Mouse (Mus musculus) heart, adult 8-10 months (tissue): ENCODE data around the gene Magi1. TPM values are rescaled to one million over a fixed set of nuclear protein-coding genes. Genes with fewer than 3 reads are reported as not detected.

Source experiments
- DNase-seq: peaks from one replicate; pipeline ENCODE4 v3.0.0; 2022; ENCODE audit warnings: low spot score
- total RNA-seq, 4 experiments: library from RNA; stranded (reverse); gene quantifications; 2 replicates each; pipeline ENCODE4 v1.2.4; 2022

The Magi1 gene
- 10 to 100 TPM; 11.3 to 16.5 (median 15.2) TPM for total RNA-seq

- peak; percentile 92 for DNase-seq
These were observed at the start of gene Magi1 for GRCm38 (mm10) chr6:94283318-94284061. Gene Magi1 (minus strand): TSS chr6:94283917.

- DNase-seq = no peak
These were observed 43.4 kb upstream of the Magi1 start for GRCm38 (mm10) chr6:94327143-94327542.

- no peak for DNase-seq
These were observed 33.2 kb upstream of the Magi1 start for GRCm38 (mm10) chr6:94316886-94317285.

- DNase-seq = no peak
These were observed 28.6 kb upstream of the Magi1 start for GRCm38 (mm10) chr6:94312285-94312684.

- DNase-seq = no peak
These were observed 24.8 kb upstream of the Magi1 start for GRCm38 (mm10) chr6:94308498-94308897.

GRCm38 (mm10) chr6:94303512-94303911 lies 19.8 kb upstream of the Magi1 start:
- no peak for DNase-seq

- no peak for DNase-seq
These were observed 18.1 kb upstream of the Magi1 start for GRCm38 (mm10) chr6:94301804-94302203.

GRCm38 (mm10) chr6:94300562-94300961 lies 16.8 kb upstream of the Magi1 start:
- no peak for DNase-seq

GRCm38 (mm10) chr6:94287387-94287786 lies 3.7 kb upstream of the Magi1 start:
- DNase-seq = no peak

- DNase-seq = no peak
These were observed 2.8 kb upstream of the Magi1 start for GRCm38 (mm10) chr6:94286555-94286954.

- DNase-seq = no peak
These were observed 540 bp upstream of the Magi1 start for GRCm38 (mm10) chr6:94284089-94284825.

GRCm38 (mm10) chr6:94282301-94283241 lies 1.1 kb downstream of the Magi1 start:
- DNase-seq = no peak

GRCm38 (mm10) chr6:94281606-94282280 lies 2.0 kb downstream of the Magi1 start:
- no peak for DNase-seq

GRCm38 (mm10) chr6:94273941-94274340 lies 9.8 kb downstream of the Magi1 start:
- DNase-seq = no peak

GRCm38 (mm10) chr6:94270001-94270400 lies 13.7 kb downstream of the Magi1 start:
- DNase-seq = no peak

GRCm38 (mm10) chr6:94269174-94269573 lies 14.5 kb downstream of the Magi1 start:
- DNase-seq = no peak

GRCm38 (mm10) chr6:94265244-94265935 lies 18.3 kb downstream of the Magi1 start:
- DNase-seq = no peak

GRCm38 (mm10) chr6:94264183-94264941 lies 19.4 kb downstream of the Magi1 start:
- DNase-seq = no peak

- no peak for DNase-seq
These were observed 22.9 kb downstream of the Magi1 start for GRCm38 (mm10) chr6:94260831-94261230.

- DNase-seq = no peak
These were observed 23.7 kb downstream of the Magi1 start for GRCm38 (mm10) chr6:94259981-94260380.
